Mouse (Mus musculus) heart, postnatal 25 days (tissue): ENCODE data around the gene Gm45902. TPM values are rescaled to one million over a fixed set of nuclear protein-coding genes. Genes with fewer than 3 reads are reported as not detected.

ENCODE experiments used
- total RNA-seq, 2 experiments: library from RNA; stranded (reverse); gene quantifications; 2 replicates each; pipeline ENCODE4 v1.2.3; 2021

Gene Gm45902
- total RNA-seq, 2 experiments from 2014 or later: 0.73 to 1.2 TPM

Other genes starting within 250 kb of the Gm45902 start
- gene Nmt2, start 228.6 kb downstream of the Gm45902 start, total RNA-seq: 1 to 10 TPM; 9.2 to 9.9 TPM
- 1 to 10 TPM; 3.8 to 4.1 TPM for gene Rpp38, start 180.1 kb downstream of the Gm45902 start, total RNA-seq
- gene Acbd7, start 176.6 kb downstream of the Gm45902 start, total RNA-seq: under 1 TPM in 1 of 2 experiments, not detected in 1; 0.56 TPM
- not detected for gene Olah, start 115.6 kb downstream of the Gm45902 start, total RNA-seq
- 1 to 10 TPM; 1.8 to 2.8 TPM for gene Meig1, start 90.1 kb downstream of the Gm45902 start, total RNA-seq
- gene Dclre1c, start 88.7 kb downstream of the Gm45902 start, total RNA-seq: 1 to 10 TPM; 2.6 to 4.1 TPM
- under 1 TPM; 0.70 to 0.75 TPM for gene Suv39h2, start 37.8 kb downstream of the Gm45902 start, total RNA-seq
- 10 to 100 TPM; 21.3 to 26.5 TPM for gene Hspa14, start within 50 bp of the Gm45902 start, total RNA-seq
- gene Cdnf, start 240 bp upstream of the Gm45902 start, total RNA-seq: 10 to 100 TPM; 24.8 to 25.6 TPM
- gene Fam107b, start 57.7 kb upstream of the Gm45902 start, total RNA-seq: 1 to 10 TPM; 6.8 to 8.2 TPM